Mouse (Mus musculus): Measurements from ENCODE around the gene Prkg1. TPM values are rescaled to one million over a fixed set of nuclear protein-coding genes. Genes with fewer than 3 reads are reported as not detected.

Prkg1 gene
- total RNA-seq, 2 experiments from 2014 or later, result 0.75 to 1.1 TPM

DNA sequence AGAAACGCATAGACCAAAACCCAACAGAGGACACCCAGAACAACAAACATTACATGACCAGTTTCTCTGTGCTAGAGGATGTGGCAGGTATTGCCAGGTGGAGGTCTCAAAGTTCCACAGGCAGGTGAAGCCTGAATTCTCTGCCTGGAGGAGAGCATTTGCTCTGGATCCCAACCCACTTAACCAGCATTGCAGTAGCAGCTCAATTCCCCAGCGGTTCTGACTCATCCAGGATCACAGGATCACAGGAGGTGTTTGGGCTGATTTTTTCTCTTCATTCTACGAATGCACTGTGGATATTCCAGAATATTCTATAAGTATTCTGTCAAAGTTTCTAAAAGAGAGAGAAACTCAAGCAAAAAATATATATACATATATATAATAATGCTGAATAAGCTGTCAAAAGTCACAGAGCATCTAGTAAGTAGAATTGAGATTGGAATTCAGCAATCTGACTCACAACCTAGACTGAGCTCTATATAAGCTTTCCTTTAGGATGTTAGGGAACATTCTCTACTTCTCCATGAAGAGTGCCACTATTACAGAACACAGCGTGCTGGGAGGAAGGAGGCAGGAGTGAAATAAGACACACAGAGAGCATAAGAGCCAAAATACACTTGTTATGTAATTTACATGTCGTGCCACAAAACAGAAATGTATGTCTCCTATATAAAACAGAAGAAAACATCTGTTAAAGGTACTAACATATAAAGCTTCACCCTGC, 833.2 kb downstream of the Prkg1 start:
- ATAC-seq (replicated peaks; ENCODE audit: poor library complexity), result no peak

DNA sequence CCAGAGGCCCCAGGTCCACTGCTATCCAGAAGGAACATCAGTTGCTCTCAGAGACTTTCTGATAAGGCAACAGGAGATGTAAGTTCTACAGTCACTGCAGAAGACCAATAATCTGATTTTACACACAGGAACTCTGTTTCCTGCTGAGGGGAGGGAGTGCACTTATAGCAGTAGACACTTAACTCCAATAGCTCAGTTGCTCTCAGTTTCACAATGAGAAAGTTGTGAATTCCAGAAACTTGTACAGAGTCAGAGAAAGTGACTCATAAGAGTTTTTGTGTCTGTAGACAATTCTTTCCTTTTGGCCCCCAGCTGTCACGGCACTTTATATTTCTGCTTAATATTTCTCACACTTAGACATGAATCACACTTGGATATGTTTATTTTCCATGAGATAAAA, 840.8 kb downstream of the Prkg1 start:
- no peak for ATAC-seq (replicated peaks; ENCODE audit: poor library complexity)

DNA sequence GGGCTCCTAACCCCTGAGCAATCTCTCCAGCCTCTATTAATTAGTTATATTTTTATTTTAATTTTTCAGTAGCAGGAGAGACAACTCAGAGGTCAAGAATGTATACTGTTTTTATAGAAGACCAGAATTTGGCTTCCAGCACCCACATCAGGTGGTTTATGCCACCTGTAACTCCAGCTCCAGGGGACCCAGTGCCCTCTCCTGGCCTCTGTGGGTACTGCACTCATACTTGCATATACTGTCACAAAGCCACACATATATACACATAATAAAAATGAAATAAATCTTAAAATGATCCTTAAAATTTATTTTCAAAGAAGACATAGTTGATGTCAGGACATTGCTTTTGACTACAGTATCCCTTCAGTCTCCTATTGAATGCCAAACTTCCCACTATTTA, 862.5 kb downstream of the Prkg1 start:
- ATAC-seq (replicated peaks; ENCODE audit: poor library complexity), result no peak

DNA sequence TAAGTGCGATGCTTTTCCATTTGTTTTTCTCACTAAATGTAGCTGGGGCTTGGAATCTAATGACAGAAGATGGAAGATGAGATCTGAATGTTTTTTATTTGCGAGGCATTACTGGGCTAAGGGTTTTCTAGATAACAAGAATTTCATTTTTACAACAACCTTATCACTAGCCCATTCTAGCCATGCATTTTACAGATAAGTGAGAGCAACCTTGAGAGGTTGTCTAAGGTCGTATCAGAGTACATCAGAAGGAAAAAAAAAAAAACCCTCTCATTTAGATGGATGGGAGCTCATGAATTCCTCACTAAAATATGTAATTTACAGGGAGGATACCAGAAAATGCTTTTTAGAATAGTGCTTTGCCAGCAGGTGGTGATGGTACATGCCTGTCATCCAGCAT, 863.8 kb downstream of the Prkg1 start:
- 0 out of 2 replicates have a peak, but pooled peaks have one; percentile 31 for ATAC-seq (replicated peaks; ENCODE audit: poor library complexity)

DNA sequence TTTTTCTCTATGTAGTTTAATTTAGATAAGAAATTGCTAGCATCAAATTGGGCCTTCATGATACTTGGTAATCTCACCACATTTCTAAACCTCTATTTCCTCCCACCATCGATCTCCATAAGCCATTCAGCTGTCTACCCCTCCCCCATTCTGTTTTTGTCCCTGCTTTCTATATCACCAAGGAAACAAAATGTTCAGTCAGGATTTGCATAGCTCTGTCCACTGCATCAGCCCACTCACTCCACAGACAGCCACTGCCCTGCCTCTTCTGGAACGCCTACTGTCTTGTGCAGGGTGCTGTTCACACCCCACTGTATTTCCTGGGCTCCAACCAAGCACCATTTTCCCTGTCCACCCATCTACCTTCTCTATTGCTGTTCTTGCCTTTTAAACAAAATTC, 874.5 kb downstream of the Prkg1 start:
- no peak for ATAC-seq (replicated peaks; ENCODE audit: poor library complexity)

DNA sequence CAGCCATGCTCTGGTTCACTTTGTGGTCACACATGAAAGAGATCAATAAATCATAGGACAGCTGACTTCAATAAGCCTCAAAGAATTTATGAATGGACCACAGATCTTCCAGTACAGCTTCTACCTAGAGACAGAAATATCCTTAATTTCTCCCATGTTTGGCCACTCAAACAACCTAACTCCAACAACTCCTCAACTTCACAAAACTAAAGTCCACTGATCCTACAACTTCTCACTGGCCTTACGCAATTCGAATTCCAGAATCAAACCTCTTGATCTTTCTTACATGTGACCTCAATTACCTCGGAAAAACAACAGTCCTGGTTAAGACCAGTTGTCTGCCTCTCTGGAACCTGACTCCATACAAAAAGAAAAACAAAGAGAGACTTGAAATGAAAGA, 875.0 kb downstream of the Prkg1 start:
- no peak for ATAC-seq (replicated peaks; ENCODE audit: poor library complexity)

DNA sequence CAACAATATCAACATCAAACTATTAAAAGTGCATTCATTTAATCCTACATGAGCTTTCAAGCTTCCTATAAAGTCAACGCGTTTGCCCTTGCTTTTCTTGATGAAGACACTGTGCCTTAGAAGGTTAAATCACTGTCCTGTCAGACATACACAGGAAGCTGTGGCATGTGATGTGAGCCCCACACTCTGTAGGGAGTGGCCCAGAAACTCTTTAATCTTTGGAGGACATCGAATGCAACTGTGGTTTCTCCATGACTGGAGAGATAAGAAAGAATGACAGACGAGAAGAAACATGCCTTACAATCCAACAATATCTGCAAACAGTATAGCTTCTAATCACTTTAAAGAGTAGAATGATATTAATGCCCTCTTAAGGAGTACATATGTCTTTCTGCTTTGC, 903.4 kb downstream of the Prkg1 start:
- ATAC-seq (replicated peaks; ENCODE audit: poor library complexity), result no peak

DNA sequence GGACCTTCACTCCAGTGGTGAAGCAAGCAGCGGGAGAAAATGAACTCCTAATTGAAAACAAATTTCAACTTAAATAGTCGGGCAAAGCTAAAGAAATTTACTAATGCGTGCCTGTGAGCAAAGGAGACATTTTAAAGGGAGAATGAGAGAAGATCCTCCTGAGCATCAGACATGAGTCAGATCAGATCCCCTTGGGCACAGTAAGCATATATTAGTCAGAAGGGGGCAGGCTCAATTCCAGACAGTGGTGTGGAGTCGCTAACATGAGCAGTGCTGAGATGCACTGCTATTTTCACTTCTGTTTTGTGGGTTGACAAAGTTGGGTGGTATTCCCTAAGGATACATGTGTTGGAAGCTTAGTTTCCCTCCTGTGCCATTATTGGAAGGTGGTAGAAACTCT, 913.8 kb downstream of the Prkg1 start:
- no peak for ATAC-seq (replicated peaks; ENCODE audit: poor library complexity)

DNA sequence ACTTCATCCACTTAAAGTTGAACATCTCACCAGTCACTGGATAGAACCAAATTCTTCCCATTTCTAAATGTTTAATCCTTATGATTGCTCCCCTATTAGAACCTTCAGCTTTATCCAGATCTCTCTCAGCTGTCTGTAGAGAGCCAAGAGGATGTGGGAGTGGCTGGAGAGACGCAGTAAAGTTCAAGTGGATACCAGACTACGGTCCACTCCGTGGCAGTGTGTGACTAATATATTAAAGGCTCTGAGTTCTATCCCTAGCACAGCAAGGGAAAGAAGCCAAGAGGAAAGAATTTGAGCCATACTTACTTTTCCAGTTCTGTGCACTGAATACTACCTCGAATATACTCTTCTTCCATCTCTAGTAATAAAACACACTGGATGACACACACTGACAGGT, 919.9 kb downstream of the Prkg1 start:
- ATAC-seq (replicated peaks; ENCODE audit: poor library complexity), result no peak

DNA sequence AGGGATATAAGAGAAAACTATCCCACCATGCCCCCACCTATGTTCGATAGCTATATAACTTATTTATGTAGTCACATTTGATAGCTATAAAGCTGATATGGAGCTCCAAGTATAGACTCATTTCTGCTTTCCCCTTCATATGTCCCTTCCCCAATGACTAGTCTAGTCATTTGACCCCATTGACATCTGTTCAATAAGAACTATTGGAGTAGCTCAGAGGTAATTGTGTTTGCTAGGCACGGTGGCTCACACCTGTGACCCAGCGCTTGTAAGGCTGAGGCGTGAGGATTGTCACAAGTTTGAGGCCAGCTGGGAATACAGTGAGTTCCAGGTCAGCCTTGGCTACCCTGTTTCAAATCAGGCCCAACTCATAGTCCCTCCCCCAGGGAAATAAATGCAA, 921.2 kb downstream of the Prkg1 start:
- no peak for ATAC-seq (replicated peaks; ENCODE audit: poor library complexity)

DNA sequence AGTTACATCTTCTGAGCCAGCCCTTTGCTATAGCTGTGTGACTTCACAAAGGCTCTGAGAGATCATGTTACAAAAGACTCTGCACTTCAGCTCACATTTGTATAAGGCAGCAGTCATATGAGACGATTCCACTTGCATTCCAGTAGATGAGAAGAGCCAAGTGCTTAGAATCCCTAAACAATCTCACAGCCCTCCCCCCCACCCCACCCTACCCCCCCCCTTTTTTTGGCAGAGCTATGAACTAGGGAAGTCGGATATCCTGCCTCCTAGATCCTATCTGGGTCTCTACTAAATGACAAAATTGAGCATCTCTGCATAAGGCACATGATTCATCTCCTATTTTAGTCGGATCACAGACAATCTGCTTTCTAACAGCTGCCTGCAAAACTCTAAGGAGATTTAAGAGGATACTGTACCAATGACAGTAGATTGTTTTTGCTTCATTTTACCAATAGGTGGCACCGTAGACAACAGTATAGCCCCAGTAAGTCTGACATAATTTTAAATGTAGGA, 921.7 kb downstream of the Prkg1 start:
- peak; percentile 70 for ATAC-seq (replicated peaks; ENCODE audit: poor library complexity)

DNA sequence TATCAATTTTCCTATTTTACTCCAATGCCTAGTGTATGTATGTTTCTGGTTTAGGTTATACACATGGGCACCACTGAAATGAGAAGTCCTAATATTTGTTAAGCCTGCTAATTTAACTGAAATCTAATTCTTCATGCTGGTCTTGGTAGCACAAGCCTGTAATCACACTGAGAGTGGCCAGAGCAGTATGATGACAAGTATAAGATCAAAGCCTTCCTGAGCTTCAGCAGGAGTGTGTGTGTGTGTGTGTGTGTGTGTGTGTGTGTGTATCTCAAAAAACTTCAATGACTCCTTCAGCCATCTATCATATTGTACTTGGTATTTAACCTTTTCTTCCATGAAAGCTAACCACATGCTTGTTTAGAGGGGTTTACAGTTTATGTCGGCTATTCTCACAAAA, 922.2 kb downstream of the Prkg1 start:
- no peak for ATAC-seq (replicated peaks; ENCODE audit: poor library complexity)

DNA sequence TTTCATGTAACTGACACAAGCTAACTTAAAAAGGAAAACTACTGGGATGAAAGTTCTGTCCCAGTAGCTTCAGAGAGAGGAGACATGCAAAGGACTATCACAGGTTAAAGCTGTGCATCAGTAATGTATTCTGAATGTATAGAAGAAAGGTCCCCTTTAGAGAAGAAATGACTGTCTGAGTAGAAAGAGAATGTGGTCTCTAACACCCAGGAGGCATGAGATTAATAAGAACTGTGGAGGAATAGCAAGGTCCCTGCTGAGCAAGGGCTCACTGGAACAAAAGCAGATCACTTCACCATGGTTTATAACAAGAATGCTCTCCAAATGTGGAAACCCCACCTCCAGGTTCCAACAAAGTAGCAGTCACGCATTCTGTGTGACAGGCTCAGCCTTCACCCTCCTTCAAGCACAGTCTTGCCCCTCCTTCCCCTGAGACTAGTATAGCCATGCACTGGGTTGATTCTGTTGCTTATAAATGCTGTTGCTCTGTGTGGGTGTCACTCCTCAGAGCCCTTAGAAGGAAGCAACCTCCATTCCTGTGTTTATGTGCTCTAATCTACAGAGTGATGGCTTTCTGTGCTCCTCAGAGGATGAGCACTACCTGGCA, 931.7 kb downstream of the Prkg1 start:
- ATAC-seq (replicated peaks; ENCODE audit: poor library complexity), result no peak

DNA sequence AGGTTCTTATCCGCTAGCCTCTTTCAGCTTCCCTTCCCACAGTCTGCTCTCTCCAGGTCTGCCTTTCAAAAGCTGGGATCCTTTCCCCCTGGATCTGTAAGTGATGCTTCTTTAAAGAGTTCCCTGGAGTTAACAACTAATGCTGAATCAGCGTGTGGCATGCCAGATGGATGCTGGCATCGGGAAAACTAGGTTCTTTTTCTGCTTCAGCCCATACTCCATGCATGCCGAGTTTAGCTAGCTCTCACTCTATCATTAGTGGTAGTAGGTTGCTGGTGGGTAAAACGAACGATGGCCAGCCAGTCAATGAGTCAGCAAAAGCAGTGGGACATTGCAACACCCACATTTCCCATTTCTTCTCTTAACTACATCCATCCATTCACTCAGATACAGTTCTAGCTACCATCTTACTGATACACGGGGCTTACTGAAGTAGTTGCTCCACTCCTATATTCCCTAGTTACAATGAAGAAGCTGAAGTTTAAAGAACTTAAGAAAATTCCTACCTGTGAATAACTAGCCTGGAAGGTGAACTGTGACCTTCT, 935.5 kb downstream of the Prkg1 start:
- ATAC-seq (replicated peaks; ENCODE audit: poor library complexity), result 0 out of 2 replicates have a peak, but pooled peaks have one; percentile 14

DNA sequence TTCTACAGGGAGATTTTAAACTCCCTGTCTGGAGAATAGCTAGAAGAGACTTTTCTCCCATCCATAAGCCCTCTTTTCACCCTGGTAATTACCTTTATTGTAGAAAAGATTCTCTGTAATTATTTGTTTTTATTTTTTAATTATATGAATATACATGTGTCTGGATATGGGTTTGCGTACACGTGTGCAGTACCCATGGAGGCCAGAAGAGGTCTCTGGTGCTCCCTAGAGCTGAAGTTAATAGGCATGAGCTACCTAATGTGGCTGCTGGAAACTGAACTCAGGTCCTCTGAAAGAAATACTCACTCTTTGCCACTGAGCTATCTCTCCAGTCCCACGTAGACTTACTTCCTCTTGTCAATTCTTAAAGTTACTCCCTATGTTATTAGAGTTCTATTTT, 937.0 kb downstream of the Prkg1 start:
- peak; percentile 37; the same call in 1 of the 2 replicates for ATAC-seq (replicated peaks; ENCODE audit: poor library complexity)

DNA sequence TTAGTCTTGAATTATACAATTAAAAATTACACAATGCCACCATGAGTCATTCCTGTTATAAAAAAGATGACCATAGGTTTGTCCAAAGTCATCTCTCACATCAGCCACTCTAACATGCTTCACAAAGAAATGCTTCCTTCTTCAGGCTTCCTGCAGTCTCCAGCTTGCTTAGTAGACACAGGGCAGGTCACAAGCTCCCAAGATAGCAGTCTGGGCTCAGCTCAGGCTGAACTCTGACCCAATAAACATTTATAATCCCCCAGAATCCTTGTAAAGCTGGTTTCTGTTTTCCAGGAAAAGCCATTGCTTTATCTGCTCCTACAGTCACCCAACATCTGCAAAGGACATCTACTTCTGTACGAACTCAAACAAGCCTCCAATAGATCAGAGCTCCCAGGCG, 938.7 kb downstream of the Prkg1 start:
- no peak for ATAC-seq (replicated peaks; ENCODE audit: poor library complexity)

DNA sequence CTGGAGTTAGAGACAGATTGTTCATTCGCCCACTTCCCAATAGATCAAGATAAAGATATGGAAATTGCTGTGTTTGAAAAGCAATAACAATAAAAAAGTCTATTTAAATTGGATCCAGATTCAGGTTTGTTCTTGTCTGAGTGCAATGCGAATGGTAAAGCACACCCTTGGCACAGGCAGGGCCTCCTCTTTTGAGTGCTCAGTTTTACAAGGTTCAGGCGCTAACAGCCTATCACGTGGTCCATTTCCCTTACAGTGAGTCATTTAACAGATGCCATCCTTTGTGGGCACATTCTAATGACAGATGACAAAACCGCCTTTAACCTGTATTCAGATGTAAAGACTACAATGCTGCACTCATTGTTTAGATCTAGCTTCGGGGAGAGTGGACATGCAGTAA, 949.2 kb downstream of the Prkg1 start:
- ATAC-seq (replicated peaks; ENCODE audit: poor library complexity), result no peak

DNA sequence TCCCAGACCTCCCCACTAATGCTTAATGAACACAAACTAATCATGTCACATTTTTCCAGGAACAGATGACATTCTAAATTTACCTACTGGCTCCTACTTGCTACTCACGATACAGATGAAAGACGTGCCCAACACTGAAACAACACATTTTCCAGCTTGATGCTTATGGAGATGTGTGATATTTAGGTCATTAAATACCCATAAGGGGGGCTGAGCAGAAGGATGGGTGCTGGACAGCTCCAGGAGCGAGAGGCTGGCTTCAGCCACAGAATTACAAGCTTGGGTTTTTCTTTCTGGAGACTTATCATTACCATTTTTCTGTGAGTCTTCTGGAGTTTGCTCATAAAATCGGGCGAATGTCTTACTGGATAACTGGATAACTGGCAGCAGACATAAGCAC, 958.6 kb downstream of the Prkg1 start:
- ATAC-seq (replicated peaks; ENCODE audit: poor library complexity), result no peak

DNA sequence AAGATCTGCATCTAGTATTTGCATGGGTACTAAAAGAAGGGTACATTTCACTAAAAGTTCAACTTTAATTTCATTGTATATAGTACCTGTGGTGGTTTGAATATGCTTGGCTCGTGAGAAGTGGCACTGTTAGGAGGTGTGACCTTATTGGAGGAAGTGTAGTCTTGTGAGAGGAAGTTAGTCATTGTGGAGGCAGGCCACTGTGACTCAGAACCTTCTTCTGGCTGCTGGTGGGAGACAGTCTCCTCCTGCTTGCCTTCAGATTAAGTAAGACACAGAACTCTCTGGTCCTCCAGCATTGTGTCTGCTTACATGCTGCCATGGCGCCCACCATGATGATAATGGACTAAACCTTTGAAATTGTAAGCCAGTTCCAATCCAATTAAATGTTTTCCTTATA, 984.0 kb downstream of the Prkg1 start:
- ATAC-seq (replicated peaks; ENCODE audit: poor library complexity), result peak; percentile 57

DNA sequence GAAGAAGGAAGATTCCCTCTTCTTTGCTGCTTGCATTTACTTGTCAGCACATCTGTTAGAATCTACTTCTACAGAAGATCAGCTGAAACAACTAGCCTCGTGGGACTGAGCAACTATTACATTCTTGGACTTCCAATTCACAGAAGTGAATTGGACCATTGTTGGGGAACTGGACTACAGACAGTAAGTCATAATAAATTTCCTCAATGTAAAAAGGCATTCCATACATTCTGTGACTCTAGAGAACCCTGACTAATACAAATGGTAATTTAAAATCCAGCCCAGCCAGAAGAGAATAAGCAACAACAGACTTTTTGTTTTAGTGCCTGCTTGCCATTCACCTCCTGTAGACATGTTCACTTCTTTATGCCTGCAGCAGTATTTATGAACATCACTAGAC, 996.5 kb downstream of the Prkg1 start:
- ATAC-seq (replicated peaks; ENCODE audit: poor library complexity), result no peak

DNA sequence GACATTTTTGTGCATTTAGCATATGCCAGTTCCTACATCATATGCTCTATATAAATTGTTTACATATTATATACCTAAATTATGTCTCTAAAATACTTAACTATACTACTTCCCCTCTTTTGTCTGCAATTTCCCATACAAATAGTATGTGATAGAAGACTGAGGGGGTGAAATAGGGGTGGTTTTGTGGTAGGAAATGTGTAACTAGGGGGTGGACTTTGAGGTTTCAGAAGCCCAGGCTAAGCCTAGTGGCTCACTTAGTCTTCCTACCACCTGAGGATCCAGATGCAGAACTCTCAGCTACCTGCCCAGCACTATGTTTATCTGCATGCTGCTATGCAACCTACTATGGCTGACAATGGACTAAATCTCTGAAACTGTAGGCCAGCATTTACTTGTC, 1020.4 kb downstream of the Prkg1 start:
- peak; percentile 71 for ATAC-seq (replicated peaks; ENCODE audit: poor library complexity)

DNA sequence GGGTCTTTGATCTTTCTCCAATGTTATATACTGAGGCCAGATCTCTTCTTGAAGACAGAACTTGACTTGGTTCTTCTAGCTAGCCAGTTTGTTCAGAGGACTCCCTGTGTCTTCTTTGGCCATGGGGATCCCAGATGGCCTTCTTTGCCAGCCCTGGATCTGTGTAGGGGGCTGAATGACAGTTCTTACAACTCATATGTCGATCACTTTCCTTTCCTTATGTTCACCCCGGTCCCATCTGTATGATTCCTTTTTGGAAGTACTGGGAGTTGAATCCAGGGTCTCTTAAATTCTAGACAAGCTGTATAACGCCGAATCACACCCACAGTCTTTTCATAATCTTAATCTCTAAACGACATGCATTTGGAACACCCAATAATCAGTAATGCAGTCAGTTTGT, 1065.7 kb downstream of the Prkg1 start:
- ATAC-seq (replicated peaks; ENCODE audit: poor library complexity), result no peak

All from megakaryocyte progenitor cell, adult 5-6 weeks (primary cell).